Mouse (Mus musculus) testis, adult 2 months (tissue): ENCODE data around the gene Cadm4. TPM values are rescaled to one million over a fixed set of nuclear protein-coding genes. Genes with fewer than 3 reads are reported as not detected.
"Not testable (repeated sequence)": the region's sequence is repeated elsewhere in the genome, so short reads cannot be mapped to it uniquely, and the experiment has no call there.

Experiments used
- H3K27ac ChIP-seq: fragments of 200-500 bp; 2 replicates; pipeline ENCODE4 v1.5.1; 2012; ENCODE audit warnings: low read depth, low read length; ENCODE audit not compliant: control insufficient read depth, insufficient read depth
- H3K27me3 ChIP-seq: fragments of 200-500 bp; 2 replicates; pipeline ENCODE4 v1.6.1; 2012; ENCODE audit warnings: mild to moderate bottlenecking, low read length, moderate library complexity; ENCODE audit not compliant: control insufficient read depth, insufficient read depth
- H3K36me3 ChIP-seq: fragments of 200-500 bp; 2 replicates; pipeline ENCODE4 v1.6.1; 2012; ENCODE audit warnings: mild to moderate bottlenecking, low read length; ENCODE audit not compliant: control insufficient read depth, insufficient read depth
- H3K4me1 ChIP-seq: fragments of 200-500 bp; 2 replicates; pipeline ENCODE4 v1.6.1; 2012; ENCODE audit warnings: low read length; ENCODE audit not compliant: control insufficient read depth, insufficient read depth
- H3K4me3 ChIP-seq: fragments of 200-500 bp; 2 replicates; pipeline ENCODE4 v1.5.1; 2012; ENCODE audit warnings: low read depth, mild to moderate bottlenecking, low read length, moderate library complexity, mixed read lengths; ENCODE audit not compliant: control insufficient read depth
- CTCF ChIP-seq: fragments of 200-500 bp; IDR thresholded peaks from 2 replicates; pipeline ENCODE4 v1.5.1; 2012; ENCODE audit warnings: low read depth, mild to moderate bottlenecking, inconsistent platforms, low read length, moderate library complexity; ENCODE audit not compliant: control insufficient read depth, insufficient read depth, insufficient replicate concordance
- POLR2A ChIP-seq: fragments of 200-500 bp; IDR thresholded peaks from 2 replicates; pipeline ENCODE4 v1.6.1; 2012; ENCODE audit warnings: low read depth, mild to moderate bottlenecking, inconsistent platforms, low read length, moderate library complexity; ENCODE audit not compliant: control insufficient read depth
- polyA plus RNA-seq: library from polyadenylated mRNA; depleted of rRNA; stranded (reverse); fragments of >200 nt; gene quantifications from 2 replicates; pipeline ENCODE4 v1.2.3, GENCODE M21; 2012

The Cadm4 gene
- polyA plus RNA-seq, 1 experiment: 2.5 TPM

- no peaks in the 10 kb centered on the region for H3K36me3 ChIP-seq
- H3K4me1 ChIP-seq: no peaks in the 10 kb centered on the region
- no peak overlapping the region for H3K4me3 ChIP-seq
- no peak overlapping the region for H3K27ac ChIP-seq
- TF ChIP-seq CTCF (no peak), POLR2A (no peak)
- H3K27me3 ChIP-seq: no peaks in the 10 kb centered on the region
These were observed 35.3 kb downstream of the Cadm4 start for GRCm38 (mm10) chr7:24517077-24517476.

DNA sequence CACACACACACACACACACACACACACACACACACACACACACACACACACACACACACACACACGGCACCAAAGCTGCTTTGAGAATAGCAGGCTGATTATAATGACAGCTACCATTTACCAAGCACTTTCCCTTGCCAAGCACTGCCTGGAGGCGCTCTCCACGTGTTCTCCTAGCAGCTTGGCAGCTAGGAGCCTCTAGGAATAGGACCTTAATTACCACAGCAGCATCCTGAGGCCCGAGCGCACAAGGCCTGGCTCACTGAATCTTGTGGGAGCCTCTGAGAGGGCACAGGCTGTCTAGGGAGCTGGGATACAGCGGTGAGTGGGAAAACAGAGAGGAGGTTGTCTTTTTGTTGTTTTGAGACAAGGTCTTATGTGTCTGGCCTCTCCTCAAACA lies 35.8 kb downstream of the Cadm4 start:
- H3K36me3 ChIP-seq: no peaks in the 10 kb centered on the region
- H3K4me3 ChIP-seq: no peak overlapping the region
- H3K27me3 ChIP-seq: no peaks in the 10 kb centered on the region
- no peak overlapping the region for H3K27ac ChIP-seq
- H3K4me1 ChIP-seq: no peaks in the 10 kb centered on the region
- no peak for TF ChIP-seq CTCF
- no peak for TF ChIP-seq POLR2A

- H3K4me1 ChIP-seq: no peaks in the 10 kb centered on the region
- H3K36me3 ChIP-seq: no peaks in the 10 kb centered on the region
- H3K27me3 ChIP-seq: no peaks in the 10 kb centered on the region
- TF ChIP-seq CTCF (no peak), POLR2A (no peak)
- H3K4me3 ChIP-seq: no peak overlapping the region
- no peak overlapping the region for H3K27ac ChIP-seq
These were observed 37.3 kb downstream of the Cadm4 start for GRCm38 (mm10) chr7:24519130-24519529.

DNA sequence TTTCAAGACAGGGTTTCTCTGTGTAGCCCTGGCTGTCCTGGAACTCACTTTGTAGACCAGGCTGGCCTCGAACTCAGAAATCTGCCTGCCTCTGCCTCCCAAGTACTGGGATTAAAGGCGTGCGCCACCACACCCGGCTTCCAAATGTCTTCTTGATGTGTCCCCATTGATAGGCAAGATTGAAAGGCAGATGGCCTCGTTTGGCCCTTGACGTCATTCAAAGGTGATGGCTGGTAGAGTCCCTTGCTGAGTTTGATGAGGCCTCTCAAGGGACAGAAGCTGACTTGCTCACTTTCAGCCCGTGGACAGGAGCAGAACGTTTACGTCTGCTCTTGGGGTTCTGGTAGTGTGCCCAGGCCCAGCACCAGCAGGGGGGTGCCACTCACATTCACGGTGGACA lies 38.2 kb downstream of the Cadm4 start:
- H3K27me3 ChIP-seq, H3K4me1 ChIP-seq, H3K27ac ChIP-seq, H3K4me3 ChIP-seq, H3K36me3 ChIP-seq: not testable (repeated sequence)

DNA sequence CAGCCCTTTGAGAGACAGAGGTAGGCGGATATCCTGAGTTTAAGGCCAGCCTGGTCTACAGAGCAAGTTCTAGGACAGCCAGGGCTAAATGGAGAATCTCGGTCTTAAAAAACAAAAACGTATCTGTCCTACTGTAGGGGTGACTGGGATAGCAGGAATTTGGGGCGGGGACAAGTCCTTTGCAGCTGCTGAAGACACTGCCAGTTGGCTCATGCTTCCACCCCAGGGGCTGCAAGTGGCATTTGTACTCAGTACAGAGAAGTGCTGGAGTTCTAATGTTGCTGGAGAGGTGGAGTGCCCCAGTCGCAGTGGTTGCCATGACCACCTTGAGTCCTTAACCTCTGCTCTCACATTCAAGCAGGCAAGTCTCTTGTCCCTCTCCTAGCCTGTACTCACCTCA lies 41.0 kb downstream of the Cadm4 start:
- no peak for TF ChIP-seq POLR2A
- TF ChIP-seq CTCF: no peak
- Histone ChIP-seq H3K4me1 (no peaks in the 10 kb centered on the region), H3K4me3 (no peak overlapping the region), H3K27ac (no peak overlapping the region), H3K36me3 (no peaks in the 10 kb centered on the region), H3K27me3 (no peaks in the 10 kb centered on the region)

DNA sequence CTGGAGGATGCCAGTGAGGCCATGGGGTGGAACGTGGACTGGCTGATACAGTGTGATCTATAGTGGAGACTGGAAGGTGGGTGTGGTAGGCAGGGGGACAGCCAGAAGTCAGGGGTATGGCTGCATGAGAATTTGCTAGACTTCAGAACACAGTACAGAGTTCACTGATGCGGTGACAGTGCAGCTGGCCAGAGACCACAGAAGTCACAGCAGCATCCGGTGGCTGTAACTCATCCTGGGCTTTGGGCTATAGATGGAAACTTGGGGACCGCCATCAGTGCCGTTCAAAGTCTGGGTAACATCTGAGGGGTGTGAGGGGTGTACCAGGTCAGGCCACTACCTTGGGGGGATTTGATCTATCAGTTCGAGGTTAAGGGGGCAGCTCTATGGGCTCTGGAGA lies 41.9 kb downstream of the Cadm4 start:
- no peaks in the 10 kb centered on the region for H3K27me3 ChIP-seq
- no peaks in the 10 kb centered on the region for H3K36me3 ChIP-seq
- no peak overlapping the region for H3K4me3 ChIP-seq
- H3K27ac ChIP-seq: no peak overlapping the region
- TF ChIP-seq CTCF (no peak), POLR2A (no peak)
- no peaks in the 10 kb centered on the region for H3K4me1 ChIP-seq

GRCm38 (mm10) chr7:24524978-24525377 lies 43.2 kb downstream of the Cadm4 start:
- no peak for TF ChIP-seq CTCF
- no peak for TF ChIP-seq POLR2A
- H3K27me3 ChIP-seq: no peaks in the 10 kb centered on the region
- no peaks in the 10 kb centered on the region for H3K36me3 ChIP-seq
- H3K4me3 ChIP-seq: no peak overlapping the region
- H3K27ac ChIP-seq: no peak overlapping the region
- H3K4me1 ChIP-seq: peaks cover 7% of the 10 kb centered on the region

- peaks cover 15% of the 10 kb centered on the region for H3K4me1 ChIP-seq
- no peak overlapping the region for H3K27ac ChIP-seq
- no peak overlapping the region for H3K4me3 ChIP-seq
- H3K36me3 ChIP-seq: no peaks in the 10 kb centered on the region
- TF ChIP-seq CTCF: no peak
- TF ChIP-seq POLR2A: no peak
- no peaks in the 10 kb centered on the region for H3K27me3 ChIP-seq
These were observed 44.0 kb downstream of the Cadm4 start for GRCm38 (mm10) chr7:24525686-24526420.
